In the genomic region with DNA sequence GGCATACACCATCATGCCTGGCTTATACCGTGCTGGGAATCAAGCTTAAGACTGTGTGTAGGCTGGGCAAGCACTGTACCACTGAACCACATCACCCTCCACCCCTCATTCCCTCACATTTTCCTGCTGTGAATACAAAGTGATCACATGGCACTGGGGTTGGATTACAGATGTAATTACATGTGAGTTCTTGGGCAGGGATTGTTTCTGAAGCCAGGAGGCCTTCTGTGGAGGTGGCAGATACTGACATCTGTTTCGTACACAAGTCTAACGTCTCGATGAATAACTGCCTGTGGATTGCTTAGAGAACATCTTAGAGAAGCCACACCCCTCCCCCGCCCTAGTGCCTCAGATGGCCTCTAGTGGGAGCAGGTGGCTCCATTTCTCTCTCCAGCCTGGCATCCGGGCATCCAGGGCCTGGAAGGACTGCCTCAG, we compare ENCODE assay signal across 7 mouse cellular contexts.
DNase-seq lines count a peak whose midpoint lies in the region; TF ChIP-seq lines count a peak whose summit lies in the region.

No protein-coding gene starts in this region.

- H3K27ac ChIP-seq in layer of hippocampus, adult 2 months, result no peak overlapping the region

- peak in 1 of 2 experiments; percentile 51 for DNase-seq in layer of hippocampus, adult 2 months (ENCODE audit: low spot score in 2 of 2)
- no peak for DNase-seq in layer of hippocampus, adult 9-11 months
- DNase-seq in ES-CJ7 (ENCODE audit: low read depth, low spot score), result peak; percentile 45
- DNase-seq in cerebellum, adult 11-12 months, result peak; percentile 71
- DNase-seq in gastrocnemius, postnatal 10 days, result peak; percentile 60
- DNase-seq in layer of hippocampus, postnatal 36 days, result peak; percentile 35 to 45
- peak; percentile 31 for DNase-seq in right cerebral cortex, postnatal 25 days

- no peak overlapping the region for H3K4me3 ChIP-seq in layer of hippocampus, adult 2 months

- TF ChIP-seq CTCF in layer of hippocampus, adult 2 months (conservative IDR thresholded peaks at IDR 0.05), result peak; percentile 73
